Mouse (Mus musculus): Measurements from ENCODE around the gene Xlr3c. TPM values are rescaled to one million over a fixed set of nuclear protein-coding genes. Genes with fewer than 3 reads are reported as not detected.

Xlr3c gene
- polyA plus RNA-seq (2015; fragmentation: Nextera tagmentation; extraction: Ambion mirVana) = not detected in 2 replicates

DNA sequence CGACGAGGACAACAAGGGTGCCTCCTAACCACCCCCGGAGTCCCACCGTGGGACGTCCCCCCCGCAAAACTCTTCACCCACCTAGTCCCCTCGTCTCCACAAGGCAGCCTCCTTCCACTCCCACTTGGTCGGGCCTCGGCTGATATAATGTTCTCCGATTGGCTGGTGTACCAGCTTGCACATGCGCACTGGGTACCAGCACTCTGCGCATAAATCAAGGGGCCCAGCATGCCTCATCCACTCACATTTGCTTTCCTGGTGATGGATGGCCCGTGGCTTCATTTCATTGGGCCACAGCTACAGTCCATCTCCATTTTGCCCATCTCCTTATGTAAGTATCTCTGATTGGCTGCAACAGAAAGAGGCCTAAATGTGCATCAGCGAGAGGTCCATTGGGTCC lies at the start of gene Xlr3c:
Gene Xlr3c, minus strand, starts transcription at position 121 of the 400 bp plus-strand sequence.

DNA sequence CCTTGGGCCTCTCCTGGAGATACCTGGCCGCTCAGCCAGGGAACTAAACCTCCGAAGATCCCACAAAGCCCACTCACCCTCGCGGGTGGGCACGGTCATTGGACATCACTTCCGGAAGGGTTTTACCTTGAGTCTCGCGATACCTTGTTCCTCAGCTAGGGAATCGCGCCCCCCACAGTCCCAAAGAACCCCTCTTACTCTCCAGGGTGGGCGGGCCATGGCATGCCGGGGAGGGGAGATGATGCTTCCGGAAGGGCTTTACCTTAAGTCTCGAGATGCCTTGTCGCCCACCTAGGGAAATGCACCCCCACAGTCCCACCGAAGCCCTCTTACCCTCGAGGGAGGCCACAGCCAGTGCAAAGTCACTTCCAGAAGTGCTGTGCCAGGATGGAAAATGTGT lies 27.7 kb upstream of the Xlr3c start, which contains the start of the genes Xlr5a and Xlr5c:
Gene Xlr5a, minus strand, starts transcription at position 101 of the 400 bp plus-strand sequence.
Gene Xlr5c, minus strand, starts transcription at position 101 of the 400 bp plus-strand sequence.

DNA sequence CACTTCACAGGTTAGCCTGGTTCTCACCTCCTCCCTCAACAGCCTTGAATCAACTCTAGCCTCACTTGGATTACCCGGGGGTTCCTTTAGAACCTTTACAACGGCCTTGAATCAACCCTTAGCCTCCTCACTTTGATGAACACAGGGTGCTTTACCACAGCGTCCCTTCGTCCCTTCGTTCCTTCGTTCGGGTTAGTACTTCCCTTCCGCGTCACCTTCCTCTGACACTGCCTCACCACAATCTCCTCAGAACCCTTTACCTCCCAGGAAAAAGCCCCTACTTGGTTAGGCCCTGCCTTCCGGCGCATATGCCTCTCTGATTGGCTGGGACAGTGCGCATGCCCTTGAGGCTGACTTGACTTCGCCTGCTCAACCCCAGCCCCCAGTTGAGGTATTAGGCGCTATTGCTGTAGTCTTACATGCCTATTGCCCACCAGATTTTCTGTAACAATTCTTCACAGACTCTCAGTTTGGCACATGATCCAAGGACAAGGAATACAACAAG lies 22.3 kb downstream of the Xlr3c start, which contains the start of gene Xlr4c:
Gene Xlr4c, minus strand, starts transcription at position 310 of the 505 bp plus-strand sequence.

DNA sequence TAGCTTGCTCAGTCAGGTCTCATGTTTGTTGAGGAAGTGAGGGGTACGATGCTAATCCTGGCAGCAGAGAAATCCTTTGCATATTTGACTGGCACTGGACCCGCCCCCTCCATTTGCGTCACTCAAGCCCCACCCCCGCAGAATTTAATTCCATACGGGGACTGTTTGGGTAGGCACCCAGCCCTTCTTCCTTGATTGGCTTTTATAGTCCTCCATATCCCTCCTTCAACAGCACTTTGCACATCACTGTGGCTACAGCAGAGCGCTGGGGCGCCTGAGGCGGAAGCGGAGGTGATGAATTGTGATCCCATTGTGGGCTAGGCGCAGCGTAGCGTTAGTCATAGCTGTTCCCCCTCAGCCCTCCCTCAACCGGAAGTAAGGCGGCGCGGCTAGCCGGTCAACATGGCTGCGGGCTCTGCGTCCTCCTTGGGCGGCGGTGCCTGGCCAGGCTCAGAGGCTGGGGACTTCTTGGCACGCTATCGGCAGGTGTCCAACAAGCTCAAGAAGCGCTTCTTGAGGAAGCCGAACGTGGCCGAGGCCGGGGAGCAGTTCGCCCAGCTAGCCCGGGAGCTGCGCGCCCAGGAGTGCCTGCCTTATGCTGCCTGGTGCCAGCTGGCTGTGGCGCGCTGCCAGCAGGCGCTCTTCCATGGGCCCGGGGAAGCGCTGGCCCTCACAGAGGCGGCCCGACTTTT lies 37.1 kb downstream of the Xlr3c start, which contains the start of gene F8a:
Gene F8a, plus strand, starts transcription at position 378 of the 692 bp plus-strand sequence.

DNA sequence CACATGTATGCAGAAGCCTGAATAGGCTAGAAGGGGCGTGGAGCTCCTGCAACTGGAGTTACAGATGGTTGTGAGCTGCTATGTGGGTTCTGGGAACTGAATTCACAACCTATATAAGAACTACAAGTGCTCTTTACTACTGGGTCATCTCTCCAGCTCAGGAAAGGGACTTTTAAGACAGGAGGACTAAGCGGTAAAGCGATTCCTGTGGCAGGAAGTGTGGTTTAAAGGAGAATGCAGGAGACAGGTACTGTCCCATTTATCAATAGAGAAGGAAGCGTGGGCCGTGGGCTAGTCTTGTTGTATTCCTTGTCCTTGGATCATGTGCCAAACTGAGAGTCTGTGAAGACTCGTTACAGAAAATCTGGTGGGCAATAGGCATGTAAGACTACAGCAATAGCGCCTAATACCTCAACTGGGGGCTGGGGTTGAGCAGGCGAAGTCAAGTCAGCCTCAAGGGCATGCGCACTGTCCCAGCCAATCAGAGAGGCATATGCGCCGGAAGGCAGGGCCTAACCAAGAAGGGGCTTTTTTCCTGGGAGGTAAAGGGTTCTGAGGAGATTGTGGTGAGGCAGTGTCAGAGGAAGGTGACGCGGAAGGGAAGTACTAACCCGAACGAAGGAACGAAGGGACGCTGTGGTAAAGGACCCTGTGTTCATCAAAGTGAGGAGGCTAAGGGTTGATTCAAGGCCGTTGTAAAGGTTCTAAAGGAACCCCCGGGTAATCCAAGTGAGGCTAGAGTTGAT lies 51.2 kb downstream of the Xlr3c start, which contains the start of gene Xlr4b:
Gene Xlr4b, plus strand, starts transcription at position 515 of the 746 bp plus-strand sequence.

Other genes starting within 250 kb of the Xlr3c start
- gene Pnma5, start 228.3 kb downstream of the Xlr3c start, polyA plus RNA-seq (2015; fragmentation: Nextera tagmentation; extraction: Ambion mirVana) = 0.05 TPM in 1 of 2 replicates, not detected in the other
- 0.46 and 0.48 TPM in 2 replicates for gene Pnma3, start 200.6 kb downstream of the Xlr3c start, polyA plus RNA-seq (2015; fragmentation: Nextera tagmentation; extraction: Ambion mirVana)
- 1.5 and 1.6 TPM in 2 replicates for gene Xlr4a, start 182.9 kb downstream of the Xlr3c start, polyA plus RNA-seq (2015; fragmentation: Nextera tagmentation; extraction: Ambion mirVana)
- gene Xlr3a, start 168.3 kb downstream of the Xlr3c start, polyA plus RNA-seq (2015; fragmentation: Nextera tagmentation; extraction: Ambion mirVana) = 1.9 and 3.3 TPM in 2 replicates
- gene Gm14685, start 148.3 kb downstream of the Xlr3c start, polyA plus RNA-seq (2015; fragmentation: Nextera tagmentation; extraction: Ambion mirVana) = 0.06 and 0.09 TPM in 2 replicates
- gene Xlr5b, start 116.6 kb downstream of the Xlr3c start, polyA plus RNA-seq (2015; fragmentation: Nextera tagmentation; extraction: Ambion mirVana) = not detected in 2 replicates
- gene DXBay18, start 115.9 kb downstream of the Xlr3c start, polyA plus RNA-seq (2015; fragmentation: Nextera tagmentation; extraction: Ambion mirVana) = not detected in 2 replicates
- not detected in 2 replicates for gene Spin2d, start 88.4 kb downstream of the Xlr3c start, polyA plus RNA-seq (2015; fragmentation: Nextera tagmentation; extraction: Ambion mirVana)
- 3.0 and 18.5 TPM in 2 replicates for gene Xlr3b, start 73.2 kb downstream of the Xlr3c start, polyA plus RNA-seq (2015; fragmentation: Nextera tagmentation; extraction: Ambion mirVana)
- gene Xlr4b, start 51.1 kb downstream of the Xlr3c start, polyA plus RNA-seq (2015; fragmentation: Nextera tagmentation; extraction: Ambion mirVana) = 0.62 and 9.2 TPM in 2 replicates
- 17.5 and 22.4 TPM in 2 replicates for gene F8a, start 37.1 kb downstream of the Xlr3c start, polyA plus RNA-seq (2015; fragmentation: Nextera tagmentation; extraction: Ambion mirVana)
- gene Xlr4c, start 22.3 kb downstream of the Xlr3c start, polyA plus RNA-seq (2015; fragmentation: Nextera tagmentation; extraction: Ambion mirVana) = 0.14 TPM in 1 of 2 replicates, not detected in the other
- gene Xlr5a, start 27.6 kb upstream of the Xlr3c start, polyA plus RNA-seq (2015; fragmentation: Nextera tagmentation; extraction: Ambion mirVana) = 0.19 TPM in 1 of 2 replicates, not detected in the other
- not detected in 2 replicates for gene Xlr5c, start 27.6 kb upstream of the Xlr3c start, polyA plus RNA-seq (2015; fragmentation: Nextera tagmentation; extraction: Ambion mirVana)
- gene Gm45015, start 71.5 kb upstream of the Xlr3c start, polyA plus RNA-seq (2015; fragmentation: Nextera tagmentation; extraction: Ambion mirVana) = not detected in 2 replicates
- 4.1 and 4.5 TPM in 2 replicates for gene Zfp275, start 77.2 kb upstream of the Xlr3c start, polyA plus RNA-seq (2015; fragmentation: Nextera tagmentation; extraction: Ambion mirVana)
- gene Gm18336, start 133.3 kb upstream of the Xlr3c start, polyA plus RNA-seq (2015; fragmentation: Nextera tagmentation; extraction: Ambion mirVana) = not detected in 2 replicates
- gene Zfp92, start 145.7 kb upstream of the Xlr3c start, polyA plus RNA-seq (2015; fragmentation: Nextera tagmentation; extraction: Ambion mirVana) = 0.12 and 0.17 TPM in 2 replicates
- 0.82 TPM in 1 of 2 replicates, not detected in the other for gene Trex2, start 170.0 kb upstream of the Xlr3c start, polyA plus RNA-seq (2015; fragmentation: Nextera tagmentation; extraction: Ambion mirVana)
- gene Haus7, start 193.7 kb upstream of the Xlr3c start, polyA plus RNA-seq (2015; fragmentation: Nextera tagmentation; extraction: Ambion mirVana) = 62.6 and 76.6 TPM in 2 replicates
- 128 and 200 TPM in 2 replicates for gene Bgn, start 218.2 kb upstream of the Xlr3c start, polyA plus RNA-seq (2015; fragmentation: Nextera tagmentation; extraction: Ambion mirVana)
- 1.7 and 4.0 TPM in 2 replicates for gene Atp2b3, start 237.7 kb upstream of the Xlr3c start, polyA plus RNA-seq (2015; fragmentation: Nextera tagmentation; extraction: Ambion mirVana)